In genomic region chr14:68196762-68197469, GRCm38 (mm10) we compare ENCODE assay signal across 12 mouse cellular contexts.
A peak's percentile ranks its signal among the peaks of the same experiment; 100 is the strongest.
DNase-seq lines count a peak whose midpoint lies in the region; ATAC-seq and TF ChIP-seq lines count a peak whose summit lies in the region.
"Had no signal": no experiment of that assay in that cellular context is flagged by ENCODE, and none has a peak within 500 bp of the region (broad histone marks: within the 10 kb centered on the region; RNA-seq: fewer than 3 reads in every experiment).

No protein-coding gene starts in this region.

- ATAC-seq in heart, embryonic 12.5 days (ENCODE audit: insufficient number of reproducible peaks, low FRiP score), result no peak
- ATAC-seq in hindbrain, embryonic 11.5 days (ENCODE audit: low FRiP score), result peak; percentile 28; the same call in 1 of the 2 replicates
- ATAC-seq in midbrain, embryonic 13.5 days, result peak; percentile 74
- ATAC-seq: liver, embryonic 12.5 days had no signal

- no peak overlapping the region for H3K4me3 ChIP-seq in heart, embryonic 12.5 days
- H3K4me3 ChIP-seq in hindbrain, embryonic 11.5 days (ENCODE audit: low read depth, low read length), result no peak overlapping the region
- no peak overlapping the region for H3K4me3 ChIP-seq in midbrain, embryonic 13.5 days (replicated peaks)
- H3K4me3 ChIP-seq in cerebellum, adult 2 months (replicated peaks; ENCODE audit: insufficient read depth, low read depth, low read length), result no peak overlapping the region
- H3K4me3 ChIP-seq: heart, adult 2 months; liver, embryonic 12.5 days; stomach, embryonic 15.5 days had no signal

- H3K27me3 ChIP-seq in heart, embryonic 12.5 days (replicated peaks), result 0 out of 2 replicates have a peak, but pooled peaks cover 3% of the 10 kb centered on the region
- no peaks in the 10 kb centered on the region for H3K27me3 ChIP-seq in hindbrain, embryonic 11.5 days (ENCODE audit: control insufficient read depth, insufficient read depth, low read length)
- H3K27me3 ChIP-seq in midbrain, embryonic 13.5 days, result no peaks in the 10 kb centered on the region
- H3K27me3 ChIP-seq in cerebellum, adult 2 months (ENCODE audit: control insufficient read depth, insufficient read depth, low read length), result no peaks in the 10 kb centered on the region
- H3K27me3 ChIP-seq: stomach, embryonic 15.5 days had no signal

- DNase-seq in heart, postnatal 36 days, result no peak
- DNase-seq in embryo, embryonic 10.5 days (ENCODE audit: low spot score), result peak; percentile 54
- peak; percentile 41 for DNase-seq in hindbrain, embryonic 11.5 days (ENCODE audit: low spot score)
- no peak for DNase-seq in c-Kit-positive CD71-positive TER-119-positive erythroid progenitor cells, embryonic 14.5 days (ENCODE audit: low spot score)
- DNase-seq in gastrocnemius, postnatal 4 days (ENCODE audit: low spot score in 2 of 2), result no peak
- no peak for DNase-seq in cerebellum, adult 2 months
- DNase-seq: heart, adult 2 months; kidney, postnatal 10 days had no signal

- no peak overlapping the region for H3K9ac ChIP-seq in heart, embryonic 12.5 days
- no peak overlapping the region for H3K9ac ChIP-seq in hindbrain, embryonic 11.5 days (ENCODE audit: low read depth, low read length)
- no peak overlapping the region for H3K9ac ChIP-seq in midbrain, embryonic 13.5 days (replicated peaks)
- H3K9ac ChIP-seq: liver, embryonic 12.5 days; stomach, embryonic 15.5 days had no signal

- H3K9me3 ChIP-seq in heart, embryonic 12.5 days (replicated peaks), result no peaks in the 10 kb centered on the region
- H3K9me3 ChIP-seq in hindbrain, embryonic 11.5 days (ENCODE audit: control insufficient read depth, low read length), result no peaks in the 10 kb centered on the region
- no peaks in the 10 kb centered on the region for H3K9me3 ChIP-seq in midbrain, embryonic 13.5 days
- H3K9me3 ChIP-seq: liver, embryonic 12.5 days; stomach, embryonic 15.5 days had no signal

- peaks cover 14% of the 10 kb centered on the region for H3K4me1 ChIP-seq in heart, embryonic 12.5 days (replicated peaks)
- H3K4me1 ChIP-seq in hindbrain, embryonic 11.5 days (replicated peaks; ENCODE audit: control insufficient read depth, insufficient read depth, low read length), result no peaks in the 10 kb centered on the region
- H3K4me1 ChIP-seq in midbrain, embryonic 13.5 days (replicated peaks), result peaks cover 27% of the 10 kb centered on the region
- peaks cover 3% of the 10 kb centered on the region; the same call in 1 of the 2 replicates for H3K4me1 ChIP-seq in cerebellum, adult 2 months (ENCODE audit: control insufficient read depth, insufficient read depth, low read length)
- H3K4me1 ChIP-seq: liver, embryonic 12.5 days; stomach, embryonic 15.5 days had no signal

- H3K27ac ChIP-seq in heart, embryonic 12.5 days (ENCODE audit: poor library complexity, severe bottlenecking), result no peak overlapping the region
- H3K27ac ChIP-seq in hindbrain, embryonic 11.5 days (ENCODE audit: low read depth, low read length), result peak overlapping the region; percentile 61
- peak overlapping the region; percentile 53; the same call in 1 of the 2 replicates for H3K27ac ChIP-seq in midbrain, embryonic 13.5 days
- no peak overlapping the region for H3K27ac ChIP-seq in cerebellum, adult 2 months (ENCODE audit: insufficient read depth, low read length)
- H3K27ac ChIP-seq: heart, adult 2 months; liver, embryonic 12.5 days; stomach, embryonic 15.5 days had no signal

- TF ChIP-seq POLR2A in cerebellum, adult 2 months (IDR thresholded peaks at IDR 0.05; ENCODE audit: borderline replicate concordance, insufficient read depth, low read length), result no peak

- peak overlapping the region; percentile 41 for H3K4me2 ChIP-seq in heart, embryonic 12.5 days
- H3K4me2 ChIP-seq in hindbrain, embryonic 11.5 days (replicated peaks; ENCODE audit: low read depth, low read length), result peak overlapping the region; percentile 18; the same call in 1 of the 2 replicates
- peak overlapping the region; percentile 42 for H3K4me2 ChIP-seq in midbrain, embryonic 13.5 days (replicated peaks)
- H3K4me2 ChIP-seq: liver, embryonic 12.5 days; stomach, embryonic 15.5 days had no signal

- TF ChIP-seq CTCF in cerebellum, adult 2 months (IDR thresholded peaks at IDR 0.05; ENCODE audit: borderline replicate concordance, insufficient read depth, low read depth, low read length), result no peak

- intact Hi-C loops in heart, postnatal 36 days (cut with DNase I), result no loop called here

- no peaks in the 10 kb centered on the region for H3K36me3 ChIP-seq in heart, embryonic 12.5 days
- no peaks in the 10 kb centered on the region for H3K36me3 ChIP-seq in hindbrain, embryonic 11.5 days (ENCODE audit: control insufficient read depth, insufficient read depth, low read length)
- no peaks in the 10 kb centered on the region for H3K36me3 ChIP-seq in midbrain, embryonic 13.5 days
- H3K36me3 ChIP-seq: liver, embryonic 12.5 days; stomach, embryonic 15.5 days had no signal

- WGBS in heart, embryonic 12.5 days, result 39% methylated on average over 9 of the region's 9 CpGs
- WGBS in hindbrain, embryonic 11.5 days, result 42% methylated on average over 9 of the region's 9 CpGs
- WGBS in midbrain, embryonic 13.5 days, result 27% methylated on average over 9 of the region's 9 CpGs
- 46% methylated on average over 9 of the region's 9 CpGs for WGBS in cerebellum, adult 2 months

Comparison
In these comparisons a context has a peak if more than half of its experiments do, and no peak if none do; other contexts are left out.
1. H3K27ac ChIP-seq: peak in hindbrain, embryonic 11.5 days (single experiment) and midbrain, embryonic 13.5 days (single experiment); none in heart, embryonic 12.5 days (single experiment) and cerebellum, adult 2 months (single experiment).
2. DNase-seq: peak in embryo, embryonic 10.5 days (single experiment) and hindbrain, embryonic 11.5 days (single experiment); none in heart, postnatal 36 days (0 of 2), c-Kit-positive CD71-positive TER-119-positive erythroid progenitor cells, embryonic 14.5 days (single experiment), gastrocnemius, postnatal 4 days (0 of 2) and cerebellum, adult 2 months (0 of 2).
3. Peak in every context shown above with its lines, with median percentiles within 50 percentile points of each other: H3K4me2 ChIP-seq.